Mouse (Mus musculus) forebrain, embryonic 14.5 days (tissue): ENCODE measurements at regions not wholly inside any gene's neighbourhood (a gene's known extent, or its start where the extent isn't known, plus 50 kb on each side); places are given as distances from the start of the nearest gene placed in this dataset.
"Not testable (repeated sequence)": the region's sequence is repeated elsewhere in the genome, so short reads cannot be mapped to it uniquely, and the experiment has no call there.

ENCODE experiments used
- ATAC-seq: fragments of 200-750 bp; cut with Nextera tagmentation; 2 replicates; pipeline ENCODE4 v1.8.0; 2017; ENCODE audit warnings: mild to moderate bottlenecking, moderate library complexity
- DNase-seq: peaks from one replicate; pipeline ENCODE4 v3.0.0-alpha.2; 2015; ENCODE audit warnings: low spot score
- H3K27ac ChIP-seq: fragments of 300-500 bp; sonication (generic); 2 replicates; pipeline ENCODE4 v1.5.1; 2014; ENCODE audit warnings: low read depth, mild to moderate bottlenecking, control low read depth, low read length, moderate library complexity
- H3K27me3 ChIP-seq: fragments of 300-500 bp; sonication (generic); replicated peaks from 2 replicates; pipeline ENCODE4 v1.6.1; 2014; ENCODE audit warnings: low read length, control low read depth, mixed read lengths; ENCODE audit not compliant: control insufficient read depth, insufficient read depth
- H3K36me3 ChIP-seq: fragments of 300-500 bp; sonication (generic); 2 replicates; pipeline ENCODE4 v1.6.1; 2014; ENCODE audit warnings: low read length, control low read depth; ENCODE audit not compliant: control insufficient read depth, insufficient read depth
- H3K4me1 ChIP-seq: fragments of 300-500 bp; sonication (generic); 2 replicates; pipeline ENCODE4 v1.6.1; 2014; ENCODE audit warnings: antibody characterized with exemption, low read length, control low read depth; ENCODE audit not compliant: control insufficient read depth, insufficient read depth
- H3K4me2 ChIP-seq: fragments of 300-500 bp; sonication (generic); 2 replicates; pipeline ENCODE4 v1.6.1; 2014; ENCODE audit warnings: mild to moderate bottlenecking, control low read depth, low read length
- H3K4me3 ChIP-seq: fragments of 300-500 bp; sonication (generic); 2 replicates; pipeline ENCODE4 v1.5.1; 2014; ENCODE audit warnings: low read depth, low read length, control low read depth
- H3K9ac ChIP-seq: fragments of 300-500 bp; sonication (generic); 2 replicates; pipeline ENCODE4 v1.6.1; 2014; ENCODE audit warnings: mild to moderate bottlenecking, low read length, control low read depth, moderate library complexity
- H3K9me3 ChIP-seq: fragments of 300-500 bp; sonication (generic); replicated peaks from 2 replicates; pipeline ENCODE4 v1.6.1; 2016; ENCODE audit warnings: low read length, control low read depth, mixed read lengths; ENCODE audit not compliant: control insufficient read depth
- WGBS: fragments of 180-500 bp; shearing (Covaris S2); extraction: QIAGEN DNeasy Blood & Tissue Kit; methylation state at CpG from one replicate; pipeline ENCODE4 v1.1.7; 2014; 5-methylcytosine and 5-hydroxymethylcytosine counted together

DNA sequence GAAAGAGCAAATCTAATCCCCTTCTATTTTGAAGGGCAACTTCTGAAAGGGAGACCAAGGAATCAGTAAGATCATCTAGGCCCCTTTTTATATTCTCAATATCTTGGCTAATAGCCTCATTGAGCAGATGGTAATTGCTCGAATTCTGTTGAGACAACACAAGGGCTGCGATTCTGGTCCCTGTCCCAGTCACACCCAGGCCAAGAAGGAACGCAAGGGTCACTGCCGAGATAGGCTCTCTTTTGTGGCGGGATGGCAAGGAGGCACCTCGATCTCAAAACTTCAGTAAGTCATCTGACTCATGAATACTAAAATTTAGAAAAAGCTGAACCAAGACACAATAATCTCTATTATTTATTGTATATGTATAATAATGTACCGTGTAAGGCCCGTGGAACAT, 68.6 kb upstream of the Zfp709 start:
- not testable (repeated sequence) for ATAC-seq, H3K4me3 ChIP-seq, H3K36me3 ChIP-seq, H3K27ac ChIP-seq, DNase-seq, H3K4me1 ChIP-seq, H3K9ac ChIP-seq, H3K4me2 ChIP-seq, H3K9me3 ChIP-seq, H3K27me3 ChIP-seq
- WGBS: 91% methylated on average over 8 of the region's 8 CpGs

- H3K27me3 ChIP-seq, H3K9me3 ChIP-seq, H3K36me3 ChIP-seq, H3K4me1 ChIP-seq, H3K4me2 ChIP-seq, H3K4me3 ChIP-seq, ATAC-seq, H3K27ac ChIP-seq, H3K9ac ChIP-seq, DNase-seq: not testable (repeated sequence)
- 82% methylated on average over 3 of the region's 4 CpGs for WGBS
Observed at GRCm38 (mm10) chr8:71807788-71808187, 74.0 kb upstream of the Zfp709 start.

GRCm38 (mm10) chr8:71804586-71804985, 77.2 kb upstream of the Zfp709 start:
- not testable (repeated sequence) for DNase-seq, H3K9ac ChIP-seq, H3K9me3 ChIP-seq, H3K36me3 ChIP-seq, H3K4me2 ChIP-seq, H3K4me1 ChIP-seq, H3K27ac ChIP-seq, H3K27me3 ChIP-seq, H3K4me3 ChIP-seq, ATAC-seq
- 80% methylated on average over 1 of the region's 1 CpGs for WGBS

- ATAC-seq: peak; percentile 37; the same call in 1 of the 2 replicates
- DNase-seq, H3K9ac ChIP-seq, H3K4me1 ChIP-seq, H3K27ac ChIP-seq, H3K27me3 ChIP-seq, H3K4me3 ChIP-seq, H3K36me3 ChIP-seq, H3K9me3 ChIP-seq, H3K4me2 ChIP-seq: not testable (repeated sequence)
- 74% methylated on average over 2 of the region's 2 CpGs for WGBS
Observed at GRCm38 (mm10) chr8:71802226-71802625, 76.7 kb upstream of the Fcho1 start.

- not testable (repeated sequence) for DNase-seq, H3K36me3 ChIP-seq, H3K27ac ChIP-seq, H3K27me3 ChIP-seq, H3K4me2 ChIP-seq, H3K4me3 ChIP-seq, H3K4me1 ChIP-seq, H3K9me3 ChIP-seq, H3K9ac ChIP-seq
- peak; percentile 40; the same call in 1 of the 2 replicates for ATAC-seq
- 13% methylated on average over 2 of the region's 9 CpGs for WGBS
Observed at GRCm38 (mm10) chr8:71789031-71789460, 63.5 kb upstream of the Fcho1 start.

GRCm38 (mm10) chr8:71780624-71781023, 55.1 kb upstream of the Fcho1 start:
- 93% methylated on average over 9 of the region's 10 CpGs for WGBS
- not testable (repeated sequence) for H3K9me3 ChIP-seq, H3K4me1 ChIP-seq, DNase-seq, H3K4me3 ChIP-seq, H3K27me3 ChIP-seq, ATAC-seq, H3K9ac ChIP-seq, H3K4me2 ChIP-seq, H3K27ac ChIP-seq, H3K36me3 ChIP-seq

DNA sequence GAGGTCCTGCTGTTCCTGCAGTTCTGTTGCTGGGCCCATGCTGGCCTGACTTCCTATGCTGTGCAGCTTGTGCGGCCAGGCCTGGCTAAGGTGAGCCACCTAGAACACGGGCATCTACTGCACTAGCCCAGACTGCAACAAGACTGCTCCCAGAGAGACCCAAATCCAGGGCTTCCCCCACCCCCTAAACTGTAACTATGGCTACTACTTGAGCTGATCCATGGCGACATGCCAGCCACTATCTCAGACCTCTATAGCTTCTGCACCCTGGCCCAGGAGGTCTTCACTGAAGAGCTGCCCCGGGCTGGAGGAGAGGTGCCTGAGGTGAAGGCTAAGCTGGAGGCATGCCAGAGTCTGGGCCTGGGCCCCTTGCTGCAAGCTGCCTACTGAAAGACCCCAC, 54.3 kb upstream of the Fcho1 start:
- not testable (repeated sequence) for H3K4me2 ChIP-seq, DNase-seq, H3K27ac ChIP-seq, H3K36me3 ChIP-seq, H3K27me3 ChIP-seq, ATAC-seq, H3K9ac ChIP-seq, H3K4me1 ChIP-seq, H3K4me3 ChIP-seq, H3K9me3 ChIP-seq
- 91% methylated on average over 2 of the region's 4 CpGs for WGBS

- H3K9ac ChIP-seq, H3K4me3 ChIP-seq, H3K9me3 ChIP-seq, H3K4me1 ChIP-seq, DNase-seq, H3K4me2 ChIP-seq, H3K27me3 ChIP-seq, ATAC-seq, H3K36me3 ChIP-seq, H3K27ac ChIP-seq: not testable (repeated sequence)
- 97% methylated on average over 5 of the region's 5 CpGs for WGBS
Observed at GRCm38 (mm10) chr8:71779380-71779779, 53.9 kb upstream of the Fcho1 start.

GRCm38 (mm10) chr8:71778916-71779315, 53.4 kb upstream of the Fcho1 start:
- DNase-seq (no peak), ATAC-seq (no peak)
- WGBS: 89% methylated on average over 9 of the region's 10 CpGs
- Histone ChIP-seq H3K9ac (no peak overlapping the region), H3K4me3 (no peak overlapping the region), H3K9me3 (no peaks in the 10 kb centered on the region), H3K4me2 (no peak overlapping the region), H3K4me1 (no peaks in the 10 kb centered on the region), H3K36me3 (no peaks in the 10 kb centered on the region), H3K27ac (no peak overlapping the region), H3K27me3 (no peaks in the 10 kb centered on the region)
